Mouse (Mus musculus) heart, postnatal 14 days (tissue): ENCODE results near the gene Ext2. TPM values are rescaled to one million over a fixed set of nuclear protein-coding genes. Genes with fewer than 3 reads are reported as not detected.

Experiments used
- DNase-seq, 2 experiments: peaks; one replicate each; pipeline ENCODE4 v3.0.0; 2021 to 2022
- intact Hi-C: fragments of 180-260 bp; cut with DNase I; formaldehyde crosslinking; loops from one replicate; pipeline ENCODE4 v1.15.1; 2025
- total RNA-seq, 2 experiments: library from RNA; stranded (reverse); gene quantifications; 2 replicates each; pipeline ENCODE4 v1.2.3; 2021

Gene Ext2
- total RNA-seq, 2 experiments from 2014 or later, result 48.8 to 49.9 TPM

- intact Hi-C loops, result no loop called here
- DNase-seq, result no peak
Observed at GRCm38 (mm10) chr2:93746162-93746561, 76.2 kb downstream of the Ext2 start.

GRCm38 (mm10) chr2:93745741-93746140, 76.6 kb downstream of the Ext2 start:
- intact Hi-C loops, result no loop called here

GRCm38 (mm10) chr2:93744346-93745229, 77.8 kb downstream of the Ext2 start:
- intact Hi-C loops, result no loop called here
- no peak for DNase-seq

More at GRCm38 (mm10) chr2:93745741-93746140, 76.6 kb downstream of the Ext2 start:
- no peak for DNase-seq

- intact Hi-C loops, result no loop called here
- no peak for DNase-seq
Observed at GRCm38 (mm10) chr2:93741700-93742099, 80.7 kb downstream of the Ext2 start.

- intact Hi-C loops, result no loop called here
- no peak for DNase-seq
Observed at GRCm38 (mm10) chr2:93739044-93739569, 83.3 kb downstream of the Ext2 start.

- no peak for DNase-seq
- intact Hi-C loops, result no loop called here
Observed at GRCm38 (mm10) chr2:93737146-93737545, 85.2 kb downstream of the Ext2 start.

GRCm38 (mm10) chr2:93732658-93733057, 89.7 kb downstream of the Ext2 start:
- intact Hi-C loops, result no loop called here

GRCm38 (mm10) chr2:93729585-93729984, 92.8 kb downstream of the Ext2 start:
- no peak for DNase-seq
- intact Hi-C loops, result no loop called here

More at GRCm38 (mm10) chr2:93732658-93733057, 89.7 kb downstream of the Ext2 start:
- DNase-seq, result no peak

- DNase-seq, result no peak
- intact Hi-C loops, result no loop called here
Observed at GRCm38 (mm10) chr2:93723138-93723744, 99.1 kb downstream of the Ext2 start.

- intact Hi-C loops, result no loop called here
- DNase-seq, result no peak
Observed at GRCm38 (mm10) chr2:93720956-93721355, 101.4 kb downstream of the Ext2 start.

GRCm38 (mm10) chr2:93719792-93720675, 102.3 kb downstream of the Ext2 start:
- no peak for DNase-seq
- intact Hi-C loops, result no loop called here

- DNase-seq, result no peak
- intact Hi-C loops, result no loop called here
Observed at GRCm38 (mm10) chr2:93713267-93713666, 109.1 kb downstream of the Ext2 start.

GRCm38 (mm10) chr2:93711460-93711859, 110.9 kb downstream of the Ext2 start:
- intact Hi-C loops, result no loop called here

GRCm38 (mm10) chr2:93709696-93710095, 112.7 kb downstream of the Ext2 start:
- intact Hi-C loops, result no loop called here
- no peak for DNase-seq

More at GRCm38 (mm10) chr2:93711460-93711859, 110.9 kb downstream of the Ext2 start:
- DNase-seq, result no peak

GRCm38 (mm10) chr2:93709241-93709640, 113.1 kb downstream of the Ext2 start:
- intact Hi-C loops, result no loop called here

GRCm38 (mm10) chr2:93706825-93707224, 115.5 kb downstream of the Ext2 start:
- no peak for DNase-seq
- intact Hi-C loops, result no loop called here

More at GRCm38 (mm10) chr2:93709241-93709640, 113.1 kb downstream of the Ext2 start:
- no peak for DNase-seq

GRCm38 (mm10) chr2:93706407-93706806, 116.0 kb downstream of the Ext2 start:
- intact Hi-C loops, result no loop called here
- no peak for DNase-seq

GRCm38 (mm10) chr2:93704195-93704594, 118.2 kb downstream of the Ext2 start:
- intact Hi-C loops, result no loop called here
- no peak for DNase-seq

- intact Hi-C loops, result no loop called here
- no peak for DNase-seq
Observed at GRCm38 (mm10) chr2:93702936-93703926, 119.1 kb downstream of the Ext2 start.
